In genomic region chr10:8511760-8512159, GRCm38 (mm10) we compare ENCODE assay signal across 28 mouse cellular contexts. TPM values are rescaled to one million over a fixed set of nuclear protein-coding genes. Genes with fewer than 3 reads are reported as not detected.
DNase-seq lines count a peak whose midpoint lies in the region; ATAC-seq lines count a peak whose summit lies in the region.
"Had no signal": no experiment of that assay in that cellular context is flagged by ENCODE, and none has a peak within 500 bp of the region (broad histone marks: within the 10 kb centered on the region; RNA-seq: fewer than 3 reads in every experiment).

No protein-coding gene starts in this region.

- WGBS in forebrain, embryonic 16.5 days = 57% methylated on average over 8 of the region's 8 CpGs
- WGBS in forebrain, embryonic 11.5 days = 86% methylated on average over 8 of the region's 8 CpGs
- 36% methylated on average over 8 of the region's 8 CpGs for WGBS in neural tube, embryonic 15.5 days

- H3K4me1 ChIP-seq in forebrain, embryonic 16.5 days (replicated peaks; ENCODE audit: control insufficient read depth, insufficient read depth, low read length) = peaks cover 3% of the 10 kb centered on the region; the same call in 1 of the 2 replicates
- H3K4me1 ChIP-seq in forebrain, embryonic 11.5 days (replicated peaks; ENCODE audit: control insufficient read depth, insufficient read depth, low read length) = no peaks in the 10 kb centered on the region
- peaks cover 4% of the 10 kb centered on the region; the same call in 1 of the 2 replicates for H3K4me1 ChIP-seq in neural tube, embryonic 15.5 days
- H3K4me1 ChIP-seq: heart, embryonic 13.5 days; megakaryocyte, embryonic 14.5 days; midbrain, embryonic 13.5 days had no signal

- H3K36me3 ChIP-seq in forebrain, embryonic 16.5 days (ENCODE audit: control insufficient read depth, insufficient read depth) = no peaks in the 10 kb centered on the region
- no peaks in the 10 kb centered on the region for H3K36me3 ChIP-seq in forebrain, embryonic 11.5 days (ENCODE audit: control insufficient read depth, insufficient read depth, low read length)
- no peaks in the 10 kb centered on the region for H3K36me3 ChIP-seq in neural tube, embryonic 15.5 days
- H3K36me3 ChIP-seq: embryonic facial prominence, embryonic 13.5 days; heart, embryonic 13.5 days; limb, embryonic 15.5 days; midbrain, embryonic 13.5 days had no signal

- peaks cover 3% of the 10 kb centered on the region; the same call in 1 of the 2 replicates for H3K27me3 ChIP-seq in forebrain, embryonic 16.5 days (replicated peaks; ENCODE audit: control insufficient read depth, insufficient read depth, low read length)
- peaks cover under 1% of the 10 kb centered on the region for H3K27me3 ChIP-seq in forebrain, embryonic 11.5 days (ENCODE audit: control insufficient read depth, insufficient read depth, low read length)
- no peaks in the 10 kb centered on the region for H3K27me3 ChIP-seq in neural tube, embryonic 15.5 days (replicated peaks)
- H3K27me3 ChIP-seq: embryonic facial prominence, embryonic 13.5 days; limb, embryonic 15.5 days had no signal

- H3K9ac ChIP-seq in forebrain, embryonic 16.5 days (replicated peaks; ENCODE audit: low read depth, low read length) = no peak overlapping the region
- no peak overlapping the region for H3K9ac ChIP-seq in forebrain, embryonic 11.5 days (ENCODE audit: low read length)
- no peak overlapping the region for H3K9ac ChIP-seq in neural tube, embryonic 15.5 days (replicated peaks)
- H3K9ac ChIP-seq: embryonic facial prominence, embryonic 13.5 days; heart, embryonic 13.5 days; limb, embryonic 15.5 days; liver, embryonic 14.5 days; lung, embryonic 14.5 days; midbrain, embryonic 13.5 days had no signal

- no peak overlapping the region for H3K4me3 ChIP-seq in forebrain, embryonic 16.5 days (replicated peaks; ENCODE audit: low read length)
- H3K4me3 ChIP-seq in forebrain, embryonic 11.5 days (ENCODE audit: low read depth, low read length) = no peak overlapping the region
- H3K4me3 ChIP-seq in neural tube, embryonic 15.5 days (replicated peaks) = no peak overlapping the region
- H3K4me3 ChIP-seq: embryonic facial prominence, embryonic 13.5 days; erythroblast, embryonic 14.5 days; heart, embryonic 13.5 days; limb, embryonic 15.5 days; megakaryocyte, embryonic 14.5 days; midbrain, embryonic 13.5 days had no signal

- no peak overlapping the region for H3K4me2 ChIP-seq in forebrain, embryonic 16.5 days (ENCODE audit: low read length)
- H3K4me2 ChIP-seq in forebrain, embryonic 11.5 days (ENCODE audit: low read depth, low read length, severe bottlenecking) = no peak overlapping the region
- H3K4me2 ChIP-seq in neural tube, embryonic 15.5 days = 0 out of 2 replicates have a peak overlapping the region, but pooled peaks have one; percentile 15
- H3K4me2 ChIP-seq: embryonic facial prominence, embryonic 13.5 days; heart, embryonic 13.5 days; limb, embryonic 15.5 days; lung, embryonic 14.5 days; midbrain, embryonic 13.5 days had no signal

- H3K27ac ChIP-seq in forebrain, embryonic 16.5 days (ENCODE audit: low read length) = peak overlapping the region; percentile 35
- no peak overlapping the region for H3K27ac ChIP-seq in forebrain, embryonic 11.5 days (ENCODE audit: low read depth, low read length)
- no peak overlapping the region for H3K27ac ChIP-seq in neural tube, embryonic 15.5 days (replicated peaks)
- H3K27ac ChIP-seq: embryonic facial prominence, embryonic 13.5 days; heart, embryonic 13.5 days; kidney, postnatal 0 days; limb, embryonic 15.5 days; liver, embryonic 14.5 days; midbrain, embryonic 13.5 days had no signal

- no peak for DNase-seq in forebrain, embryonic 11.5 days (ENCODE audit: low spot score)
- peak; percentile 35 for DNase-seq in layer of hippocampus, adult 11-12 months (ENCODE audit: low spot score)
- DNase-seq in layer of hippocampus, postnatal 10 days (ENCODE audit: low spot score in 2 of 2) = no peak
- DNase-seq in right cerebral cortex, postnatal 10 days (ENCODE audit: low spot score in 2 of 2) = peak; percentile 52 to 79
- DNase-seq in right cerebral cortex, postnatal 25 days = no peak
- DNase-seq: adrenal gland, postnatal 25 days; cerebellum, adult 11-12 months; cerebellum, postnatal 36 days; embryo, embryonic 11 days; gastrocnemius, postnatal 10 days; heart, adult 18-20 months; kidney, adult 2 months; left cerebral cortex, postnatal 4 days; lung, embryonic 14.5 days; lung, postnatal 36 days; right cerebral cortex, adult 18-20 months; spleen, adult 18-20 months; thymus, postnatal 25 days had no signal

- 0 out of 2 replicates have a peak, but pooled peaks have one; percentile 30 for ATAC-seq in forebrain, embryonic 16.5 days
- ATAC-seq in forebrain, embryonic 11.5 days (replicated peaks; ENCODE audit: low FRiP score) = no peak
- no peak for ATAC-seq in neural tube, embryonic 15.5 days (ENCODE audit: low FRiP score)
- ATAC-seq: midbrain, embryonic 13.5 days had no signal

- no peaks in the 10 kb centered on the region for H3K9me3 ChIP-seq in forebrain, embryonic 16.5 days (ENCODE audit: control insufficient read depth, low read length)
- H3K9me3 ChIP-seq in forebrain, embryonic 11.5 days (ENCODE audit: control insufficient read depth, low read length) = no peaks in the 10 kb centered on the region
- H3K9me3 ChIP-seq in neural tube, embryonic 15.5 days (replicated peaks) = no peaks in the 10 kb centered on the region
- H3K9me3 ChIP-seq: embryonic facial prominence, embryonic 13.5 days; heart, embryonic 13.5 days; limb, embryonic 15.5 days had no signal

RNA-seq across cellular contexts. Expression of gene Ust, which starts 6.9 kb away (rescaled TPM):
- 6.3 and 9.0 TPM in 2 replicates for polyA plus RNA-seq in forebrain, embryonic 16.5 days (2015; fragmentation: Nextera tagmentation; extraction: Ambion mirVana)
- 3.0 and 3.4 TPM in 2 replicates for polyA plus RNA-seq in forebrain, embryonic 11.5 days (2014; fragmentation: Nextera tagmentation; extraction: Ambion mirVana)
- 10 to 100 TPM; 50.0 to 52.6 TPM for total RNA-seq in layer of hippocampus, postnatal 10 days (2021)
- polyA plus RNA-seq in neural tube, embryonic 15.5 days (2015; fragmentation: Nextera tagmentation; extraction: Ambion mirVana) = 11.2 and 11.3 TPM in 2 replicates
- polyA plus RNA-seq: erythroblast, embryonic 14.5 days had no signal

Comparison
In these comparisons a context has a peak if more than half of its experiments do, and no peak if none do; other contexts are left out.
1. DNase-seq: peak in layer of hippocampus, adult 11-12 months (single experiment) and right cerebral cortex, postnatal 10 days (2 of 2); none in forebrain, embryonic 11.5 days (single experiment), layer of hippocampus, postnatal 10 days (0 of 2) and right cerebral cortex, postnatal 25 days (single experiment).